Mouse (Mus musculus): ENCODE data around the gene Prune1. TPM values are rescaled to one million over a fixed set of nuclear protein-coding genes. Genes with fewer than 3 reads are reported as not detected.

Prune1 gene
- total and polyA plus RNA-seq, 3 experiments: 8.4 to 9.1 (median 8.5) TPM

DNA sequence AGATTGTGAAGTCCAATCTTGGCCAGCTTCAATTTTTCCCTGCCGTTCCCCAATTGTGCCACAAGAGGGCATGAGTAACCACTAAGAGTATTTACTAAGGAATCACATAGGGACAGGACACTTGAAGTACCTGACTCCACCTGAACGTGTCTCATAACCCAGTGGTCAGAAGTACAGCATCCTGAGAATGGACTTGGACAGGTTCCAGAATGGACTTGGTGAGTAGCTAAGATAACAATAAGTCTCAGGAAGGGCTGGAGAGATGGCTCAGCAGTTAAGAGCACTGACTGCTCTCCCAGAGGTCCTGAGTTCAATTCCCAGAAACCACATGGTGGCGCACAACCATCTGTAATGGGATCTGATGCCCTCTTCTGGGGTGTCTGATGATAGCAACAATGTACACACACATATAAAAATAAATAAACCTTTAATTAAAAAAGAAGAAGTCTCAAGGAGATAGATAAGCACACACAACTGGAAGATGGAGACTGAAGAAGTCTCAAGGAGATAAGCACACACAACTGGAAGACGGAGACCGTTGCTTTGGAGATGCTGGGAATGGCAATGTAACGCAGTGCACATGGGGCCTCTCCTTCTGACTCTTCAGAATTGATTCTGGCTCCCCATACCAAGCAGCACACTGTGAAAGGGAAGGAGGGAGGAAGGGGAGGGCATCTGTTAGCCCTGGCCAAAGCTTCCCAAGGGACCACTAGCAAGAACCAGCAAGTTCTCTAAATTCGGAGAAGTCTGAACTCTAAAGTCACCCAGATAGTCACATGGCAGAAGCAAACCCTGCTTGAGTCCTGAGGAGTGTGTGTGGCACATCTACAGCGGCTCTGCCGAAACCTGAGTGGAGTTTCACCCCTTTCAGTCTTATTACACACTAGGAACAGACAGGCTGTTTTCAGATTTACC is 29.3 kb upstream of the Prune1 start (continued):
- TF ChIP-seq GABPA (IDR thresholded peaks at IDR 0.05; ENCODE audit: insufficient replicate concordance, low read depth, low read length) (no peak), HCFC1 (IDR thresholded peaks at IDR 0.05; ENCODE audit: low read depth, low read length) (peak; percentile 28; the same call in 1 of the 2 replicates), CHD2 (IDR thresholded peaks at IDR 0.05; ENCODE audit: low read length) (no peak), MEF2A (IDR thresholded peaks at IDR 0.05; ENCODE audit: borderline replicate concordance, low read depth, low read length) (0 out of 2 replicates have a peak, but pooled peaks have one; percentile 43), PAX5 (IDR thresholded peaks at IDR 0.05; ENCODE audit: low read length) (no peak)

GRCm38 (mm10) chr3:95310496-95310895 is 28.6 kb upstream of the Prune1 start:
- no peaks in the 10 kb centered on the region for H3K27me3 ChIP-seq (replicated peaks)
- no peak for DNase-seq (ENCODE audit: extremely low read depth)
- TF ChIP-seq NRF1 (IDR thresholded peaks at IDR 0.05; ENCODE audit: low read depth, low read length) (no peak), RAD21 (IDR thresholded peaks at IDR 0.05; ENCODE audit: low read depth, low read length) (no peak), MXI1 (IDR thresholded peaks at IDR 0.05; ENCODE audit: low read depth, low read length) (no peak), E2F4 (IDR thresholded peaks at IDR 0.05; ENCODE audit: insufficient replicate concordance, low read depth, low read length) (no peak), UBTF (IDR thresholded peaks at IDR 0.05; ENCODE audit: low read depth, low read length) (no peak), NELFE (IDR thresholded peaks at IDR 0.05; ENCODE audit: low read depth, low read length) (no peak), SMC3 (IDR thresholded peaks at IDR 0.05; ENCODE audit: low read depth, low read length) (no peak), MAFK (IDR thresholded peaks at IDR 0.05; ENCODE audit: insufficient replicate concordance, low read length) (no peak), PAX5 (IDR thresholded peaks at IDR 0.05; ENCODE audit: low read length) (no peak), RCOR1 (conservative IDR thresholded peaks at IDR 0.05; ENCODE audit: low read depth, low read length) (no peak), TCF12 (IDR thresholded peaks at IDR 0.05; ENCODE audit: low read depth, low read length) (no peak), CHD2 (IDR thresholded peaks at IDR 0.05; ENCODE audit: low read length) (no peak), JUN (IDR thresholded peaks at IDR 0.05; ENCODE audit: insufficient read depth, low read depth, low read length) (no peak), ELF1 (IDR thresholded peaks at IDR 0.05; ENCODE audit: low read depth, low read length) (no peak), CTCF (conservative IDR thresholded peaks at IDR 0.05 in 1 of 2, IDR thresholded peaks at IDR 0.05 in 1 of 2; ENCODE audit: low read depth in 2 of 2, low read length in 2 of 2) (no peak), ZC3H11A (IDR thresholded peaks at IDR 0.05; ENCODE audit: low read depth, low read length) (no peak), MAX (IDR thresholded peaks at IDR 0.05; ENCODE audit: low read length) (no peak), GABPA (IDR thresholded peaks at IDR 0.05; ENCODE audit: insufficient replicate concordance, low read depth, low read length) (no peak), KAT2A (IDR thresholded peaks at IDR 0.05; ENCODE audit: insufficient replicate concordance, low read length) (no peak), ZNF384 (IDR thresholded peaks at IDR 0.05; ENCODE audit: low read depth, low read length) (no peak)
- H3K4me2 ChIP-seq (ENCODE audit: insufficient read depth, low read depth, poor library complexity, severe bottlenecking): no peak overlapping the region
- no peak overlapping the region for H3K9ac ChIP-seq (ENCODE audit: insufficient read depth, low read depth)
- peaks cover 0 to 16% of the 10 kb centered on the region in 2 experiments for H3K36me3 ChIP-seq (replicated peaks in 1 of 2; ENCODE audit: control insufficient read depth in 1 of 2, insufficient read depth in 1 of 2, low read length in 1 of 2)
- no peaks in the 10 kb centered on the region for H3K9me3 ChIP-seq (replicated peaks; ENCODE audit: low read length)
- H3K79me2 ChIP-seq (replicated peaks; ENCODE audit: control insufficient read depth, extremely low read depth, insufficient read depth, poor library complexity, severe bottlenecking): peaks cover 5% of the 10 kb centered on the region
- H3K4me1 ChIP-seq (ENCODE audit: control insufficient read depth in 1 of 2, insufficient read depth in 2 of 2): peaks cover 7 to 24% of the 10 kb centered on the region in 2 experiments
- in situ Hi-C loops (cut with MboI; ENCODE audit: low pct_ligation_motif_present, low pct_unique_long_range_greater_than_20kb, low sequenced_read_pairs) (no loop called here), dilution Hi-C loops (cut with MboI; ENCODE audit: extremely low pct_ligation_motif_present, extremely low pct_unique_long_range_greater_than_20kb, low sequenced_read_pairs) (no loop called here)
- H3K27ac ChIP-seq (ENCODE audit: insufficient read depth, low read depth): no peak overlapping the region
- no peak overlapping the region for H3K4me3 ChIP-seq (replicated peaks in 1 of 3; ENCODE audit: low read depth in 2 of 3, low read length in 2 of 3, poor library complexity in 1 of 3)
